Mouse (Mus musculus): ENCODE measurements around the gene Ppp1r3c. TPM values are rescaled to one million over a fixed set of nuclear protein-coding genes. Genes with fewer than 3 reads are reported as not detected.
"Not testable (repeated sequence)": the region's sequence is repeated elsewhere in the genome, so short reads cannot be mapped to it uniquely, and the experiment has no call there.

The Ppp1r3c gene
- polyA plus RNA-seq, 1 experiment: 2.8 TPM

DNA sequence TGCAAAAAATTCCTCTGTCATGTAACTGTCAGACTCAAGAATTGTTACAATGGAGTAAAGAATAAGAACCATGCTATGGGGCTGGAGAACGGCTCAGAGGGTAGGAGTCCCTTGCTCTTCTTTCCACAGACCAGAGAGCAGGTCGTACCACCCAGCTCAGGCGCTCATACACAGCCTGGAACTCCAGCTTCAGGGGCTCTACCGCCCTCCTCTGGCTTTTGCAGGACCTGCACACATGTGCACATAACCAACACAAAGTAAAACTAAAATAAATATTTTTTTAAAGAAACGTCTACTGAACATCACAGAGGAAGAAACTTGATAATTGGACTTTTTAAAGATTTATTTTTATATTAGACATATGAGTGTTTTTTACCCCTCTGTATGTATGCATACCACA lies 1.6 kb upstream of the Ppp1r3c start:
- no peaks in the 10 kb centered on the region; the same call in 1 of the 2 replicates for H3K4me1 ChIP-seq (replicated peaks; ENCODE audit: control insufficient read depth, insufficient read depth, low read length)
- H3K27ac ChIP-seq (ENCODE audit: control insufficient read depth, insufficient read depth, low read length): no peak overlapping the region
- H3K4me3 ChIP-seq (ENCODE audit: control insufficient read depth, insufficient read depth, low read length): no peak overlapping the region
- TF ChIP-seq POLR2A (IDR thresholded peaks at IDR 0.05; ENCODE audit: control insufficient read depth, extremely low read depth, insufficient read depth, low read length, poor library complexity) (no peak), CTCF (IDR thresholded peaks at IDR 0.05; ENCODE audit: borderline replicate concordance, control insufficient read depth, extremely low read depth, insufficient read depth, low read length, poor library complexity) (no peak)
- no peaks in the 10 kb centered on the region for H3K36me3 ChIP-seq (ENCODE audit: control insufficient read depth, insufficient read depth, low read length)
- 91% methylated on average over 5 of the region's 5 CpGs for WGBS
- DNase-seq: no peak
- H3K27me3 ChIP-seq (ENCODE audit: control insufficient read depth, insufficient read depth, low read length): peaks cover 6% of the 10 kb centered on the region; the same call in 1 of the 2 replicates

DNA sequence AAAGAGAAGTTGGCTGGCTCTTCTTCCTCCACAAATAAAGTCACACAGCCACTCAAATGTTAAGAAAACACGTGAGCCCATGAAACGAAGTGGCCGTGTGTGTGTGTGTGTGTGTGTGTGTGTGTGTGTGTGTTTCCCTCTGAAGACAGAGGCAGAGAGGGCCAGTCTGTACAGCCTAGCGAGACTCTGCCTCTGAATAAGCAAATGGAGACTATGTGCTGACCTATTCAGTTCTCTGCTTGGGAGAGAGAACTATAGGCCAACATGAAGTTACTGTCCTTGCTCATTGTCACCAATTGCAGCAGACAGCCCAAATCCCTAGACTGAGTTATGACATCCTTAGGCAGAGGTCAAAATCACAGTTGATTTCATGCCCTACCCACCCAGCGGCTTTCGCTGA lies 634 bp upstream of the Ppp1r3c start:
- TF ChIP-seq CTCF (IDR thresholded peaks at IDR 0.05; ENCODE audit: borderline replicate concordance, control insufficient read depth, extremely low read depth, insufficient read depth, low read length, poor library complexity): no peak
- no peak for TF ChIP-seq POLR2A (IDR thresholded peaks at IDR 0.05; ENCODE audit: control insufficient read depth, extremely low read depth, insufficient read depth, low read length, poor library complexity)
- no peak overlapping the region for H3K27ac ChIP-seq (ENCODE audit: control insufficient read depth, insufficient read depth, low read length)
- no peak overlapping the region for H3K4me3 ChIP-seq (ENCODE audit: control insufficient read depth, insufficient read depth, low read length)
- DNase-seq: no peak
- H3K36me3 ChIP-seq (ENCODE audit: control insufficient read depth, insufficient read depth, low read length): no peaks in the 10 kb centered on the region
- 44% methylated on average over 6 of the region's 6 CpGs for WGBS
- no peaks in the 10 kb centered on the region; the same call in 1 of the 2 replicates for H3K4me1 ChIP-seq (replicated peaks; ENCODE audit: control insufficient read depth, insufficient read depth, low read length)
- H3K27me3 ChIP-seq (ENCODE audit: control insufficient read depth, insufficient read depth, low read length): peaks cover 6% of the 10 kb centered on the region; the same call in 1 of the 2 replicates

DNA sequence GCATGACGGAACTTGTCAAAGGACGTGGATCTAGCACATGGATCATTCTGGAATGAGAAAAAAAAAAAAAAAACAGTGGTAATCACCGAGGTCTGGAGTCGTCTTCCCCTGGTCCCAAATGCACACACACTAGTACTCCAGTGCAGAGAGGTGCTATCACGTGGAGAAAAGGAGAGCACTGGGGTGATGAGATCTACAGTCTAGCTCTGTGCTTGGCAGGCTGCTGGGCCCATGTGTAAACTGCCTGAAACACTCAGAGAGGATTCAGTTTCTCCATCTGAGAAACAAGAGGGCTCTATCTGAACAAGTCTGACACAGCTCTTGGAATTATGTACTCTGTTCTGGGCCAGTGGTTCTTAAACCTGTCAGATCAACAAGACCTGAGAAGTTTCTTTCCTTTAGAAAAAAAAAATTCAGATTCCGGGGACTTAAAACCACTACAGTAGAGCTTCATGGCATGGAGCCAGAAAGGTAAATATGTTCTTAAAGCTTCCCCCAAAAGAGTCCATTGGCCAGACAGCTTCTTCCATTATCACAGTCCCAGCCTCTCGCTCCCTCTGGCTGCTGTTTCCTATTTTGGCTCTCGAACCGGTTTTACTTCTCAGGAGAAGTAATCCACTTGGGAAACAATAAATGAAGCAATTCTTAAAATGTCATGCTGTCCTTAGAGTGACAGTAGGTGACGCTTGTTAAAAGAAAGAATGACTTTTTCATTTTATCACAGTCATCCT lies 2.0 kb downstream of the Ppp1r3c start:
- no peak for TF ChIP-seq CTCF (IDR thresholded peaks at IDR 0.05; ENCODE audit: borderline replicate concordance, control insufficient read depth, extremely low read depth, insufficient read depth, low read length, poor library complexity)
- no peak for TF ChIP-seq POLR2A (IDR thresholded peaks at IDR 0.05; ENCODE audit: control insufficient read depth, extremely low read depth, insufficient read depth, low read length, poor library complexity)
- Histone ChIP-seq H3K27me3 (ENCODE audit: control insufficient read depth, insufficient read depth, low read length) (peaks cover 6% of the 10 kb centered on the region; the same call in 1 of the 2 replicates), H3K27ac (ENCODE audit: control insufficient read depth, insufficient read depth, low read length) (no peak overlapping the region), H3K4me3 (ENCODE audit: control insufficient read depth, insufficient read depth, low read length) (no peak overlapping the region), H3K4me1 (replicated peaks; ENCODE audit: control insufficient read depth, insufficient read depth, low read length) (no peaks in the 10 kb centered on the region; the same call in 1 of the 2 replicates), H3K36me3 (ENCODE audit: control insufficient read depth, insufficient read depth, low read length) (no peaks in the 10 kb centered on the region)
- no peak for DNase-seq
- 76% methylated on average over 10 of the region's 10 CpGs for WGBS

DNA sequence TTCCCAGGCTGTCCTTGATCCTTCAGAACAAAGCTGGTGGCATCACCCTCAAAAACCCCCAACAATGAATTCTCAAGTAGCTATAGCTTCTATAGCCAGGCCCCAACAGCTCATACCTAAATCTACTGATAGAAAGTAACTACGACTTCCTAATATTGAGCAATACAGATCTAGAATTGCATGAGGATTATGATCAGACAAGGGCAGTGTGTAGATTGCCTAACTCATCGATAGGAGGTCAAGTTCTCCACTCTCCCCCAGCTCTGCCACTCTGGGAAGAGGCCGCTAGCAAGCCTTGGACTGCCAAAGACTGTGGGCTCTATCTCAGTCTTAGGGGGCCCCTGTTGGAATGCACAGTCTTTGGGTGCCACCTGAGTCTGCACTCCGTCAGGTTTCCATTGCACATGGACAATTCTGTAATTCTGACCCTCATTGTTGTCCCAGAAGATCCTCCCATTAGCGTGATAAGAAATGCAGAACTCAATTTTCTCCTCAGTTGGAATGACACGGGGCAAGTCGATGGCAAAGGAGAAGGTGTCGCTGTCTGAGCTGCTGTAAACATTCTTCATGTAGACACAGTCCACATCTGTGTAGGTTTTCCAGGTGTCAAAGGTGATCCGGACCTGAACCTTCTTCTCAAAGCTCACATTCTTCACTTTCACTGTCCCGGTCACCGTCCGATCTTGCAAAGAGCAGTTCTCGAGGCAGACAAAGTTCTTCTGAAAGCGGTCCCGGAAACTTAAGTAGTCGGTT lies 3.1 kb downstream of the Ppp1r3c start:
- H3K4me3 ChIP-seq (ENCODE audit: control insufficient read depth, insufficient read depth, low read length): no peak overlapping the region
- WGBS: 92% methylated on average over 16 of the region's 16 CpGs
- no peak overlapping the region for H3K27ac ChIP-seq (ENCODE audit: control insufficient read depth, insufficient read depth, low read length)

DNA sequence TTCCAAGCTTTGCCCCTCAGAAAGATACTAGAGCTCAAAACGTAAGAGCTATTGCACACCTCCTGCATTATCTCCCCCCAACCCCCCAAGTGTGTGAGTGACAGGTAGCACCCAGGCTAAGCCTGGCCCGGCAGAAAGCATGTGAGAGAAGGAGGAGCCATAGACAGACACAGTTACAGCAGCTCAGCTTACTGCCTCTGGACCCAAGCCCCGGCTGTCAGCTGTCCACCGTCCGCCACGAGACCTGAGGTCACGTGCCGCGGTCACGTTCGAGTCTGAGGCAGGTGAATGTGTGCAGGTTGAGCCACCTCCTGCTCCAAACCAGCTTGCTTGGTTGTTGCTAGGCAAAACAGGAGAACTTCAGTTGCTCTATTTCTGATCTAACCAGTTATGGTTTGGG lies 5.1 kb downstream of the Ppp1r3c start:
- DNase-seq: no peak
- no peak overlapping the region for H3K4me3 ChIP-seq (ENCODE audit: control insufficient read depth, insufficient read depth, low read length)
- peaks cover 3% of the 10 kb centered on the region; the same call in 1 of the 2 replicates for H3K27me3 ChIP-seq (ENCODE audit: control insufficient read depth, insufficient read depth, low read length)
- no peak overlapping the region for H3K27ac ChIP-seq (ENCODE audit: control insufficient read depth, insufficient read depth, low read length)
- TF ChIP-seq CTCF (IDR thresholded peaks at IDR 0.05; ENCODE audit: borderline replicate concordance, control insufficient read depth, extremely low read depth, insufficient read depth, low read length, poor library complexity): no peak
- TF ChIP-seq POLR2A (IDR thresholded peaks at IDR 0.05; ENCODE audit: control insufficient read depth, extremely low read depth, insufficient read depth, low read length, poor library complexity): no peak
- H3K4me1 ChIP-seq (replicated peaks; ENCODE audit: control insufficient read depth, insufficient read depth, low read length): no peaks in the 10 kb centered on the region
- no peaks in the 10 kb centered on the region for H3K36me3 ChIP-seq (ENCODE audit: control insufficient read depth, insufficient read depth, low read length)
- WGBS: 87% methylated on average over 11 of the region's 11 CpGs

More for the DNA sequence above, 3.1 kb downstream of the Ppp1r3c start:
- Histone ChIP-seq H3K36me3 (ENCODE audit: control insufficient read depth, insufficient read depth, low read length) (no peaks in the 10 kb centered on the region), H3K27me3 (ENCODE audit: control insufficient read depth, insufficient read depth, low read length) (peaks cover 6% of the 10 kb centered on the region; the same call in 1 of the 2 replicates), H3K4me1 (replicated peaks; ENCODE audit: control insufficient read depth, insufficient read depth, low read length) (no peaks in the 10 kb centered on the region; the same call in 1 of the 2 replicates)
- DNase-seq: no peak
- no peak for TF ChIP-seq CTCF (IDR thresholded peaks at IDR 0.05; ENCODE audit: borderline replicate concordance, control insufficient read depth, extremely low read depth, insufficient read depth, low read length, poor library complexity)
- TF ChIP-seq POLR2A (IDR thresholded peaks at IDR 0.05; ENCODE audit: control insufficient read depth, extremely low read depth, insufficient read depth, low read length, poor library complexity): no peak

DNA sequence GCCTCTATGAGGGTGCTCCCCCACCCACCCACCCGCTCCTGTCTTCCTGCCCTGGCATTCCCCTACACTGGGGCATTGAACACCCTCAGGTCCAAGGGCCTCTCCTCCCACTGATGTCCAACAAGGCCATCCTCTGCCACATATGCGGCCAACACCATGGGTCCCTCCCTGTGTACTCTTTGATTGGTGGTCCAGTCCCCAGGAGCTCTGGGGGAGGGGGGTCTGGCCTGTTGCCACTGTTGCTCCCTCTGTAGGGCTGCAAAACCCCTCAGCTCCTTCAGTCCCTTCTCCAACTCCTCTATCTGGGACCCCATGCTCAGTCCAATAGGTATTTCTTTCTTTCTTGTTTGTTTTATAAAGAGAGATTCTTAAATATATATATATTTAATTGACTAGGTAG lies 6.0 kb downstream of the Ppp1r3c start:
- not testable (repeated sequence) for H3K27me3 ChIP-seq (ENCODE audit: control insufficient read depth, insufficient read depth, low read length); DNase-seq; H3K27ac ChIP-seq (ENCODE audit: control insufficient read depth, insufficient read depth, low read length); H3K36me3 ChIP-seq (ENCODE audit: control insufficient read depth, insufficient read depth, low read length); H3K4me3 ChIP-seq (ENCODE audit: control insufficient read depth, insufficient read depth, low read length); H3K4me1 ChIP-seq (replicated peaks; ENCODE audit: control insufficient read depth, insufficient read depth, low read length)
- WGBS: 95% methylated on average over 2 of the region's 2 CpGs

Data from thymus, adult 2 months (tissue).